Mouse (Mus musculus) midbrain, postnatal 0 days (tissue): ENCODE measurements around the gene March2. TPM values are rescaled to one million over a fixed set of nuclear protein-coding genes. Genes with fewer than 3 reads are reported as not detected.

Experiments used
- ATAC-seq: fragments of 200-750 bp; cut with Nextera tagmentation; 2 replicates; pipeline ENCODE4 v1.8.0; 2017; ENCODE audit warnings: moderate number of reproducible peaks, mild to moderate bottlenecking, moderate TSS enrichment, moderate library complexity; ENCODE audit not compliant: low FRiP score
- DNase-seq: peaks from one replicate; pipeline ENCODE4 v3.0.0-alpha.2; 2015; ENCODE audit warnings: low spot score
- H3K27ac ChIP-seq: fragments of 300-500 bp; sonication (generic); 2 replicates; pipeline ENCODE4 v1.5.1; 2014; ENCODE audit warnings: low read depth, mild to moderate bottlenecking, low read length, mixed read lengths
- H3K27me3 ChIP-seq: fragments of 300-500 bp; sonication (generic); 2 replicates; pipeline ENCODE4 v1.6.1; 2014; ENCODE audit warnings: low read length, control low read depth, mixed read lengths; ENCODE audit not compliant: insufficient read depth
- H3K36me3 ChIP-seq: fragments of 300-500 bp; sonication (generic); 2 replicates; pipeline ENCODE4 v1.6.1; 2014; ENCODE audit warnings: low read length, control low read depth, mixed read lengths; ENCODE audit not compliant: insufficient read depth
- H3K4me1 ChIP-seq: fragments of 300-500 bp; sonication (generic); 2 replicates; pipeline ENCODE4 v1.6.1; 2014; ENCODE audit warnings: mild to moderate bottlenecking, control low read depth, antibody characterized with exemption, low read length, mixed read lengths; ENCODE audit not compliant: insufficient read depth
- H3K4me2 ChIP-seq: fragments of 300-500 bp; sonication (generic); 2 replicates; pipeline ENCODE4 v1.6.1; 2014; ENCODE audit warnings: low read depth, mild to moderate bottlenecking, low read length, mixed read lengths; ENCODE audit not compliant: poor library complexity, severe bottlenecking
- H3K4me3 ChIP-seq: fragments of 300-500 bp; sonication (generic); 2 replicates; pipeline ENCODE4 v1.5.1; 2014; ENCODE audit warnings: low read depth, mild to moderate bottlenecking, low read length, moderate library complexity
- H3K9ac ChIP-seq: fragments of 300-500 bp; sonication (generic); replicated peaks from 2 replicates; pipeline ENCODE4 v1.6.1; 2014; ENCODE audit warnings: mild to moderate bottlenecking, low read length, moderate library complexity, mixed read lengths; ENCODE audit not compliant: poor library complexity, severe bottlenecking
- H3K9me3 ChIP-seq: fragments of 300-500 bp; sonication (generic); 2 replicates; pipeline ENCODE4 v1.6.1; 2016; ENCODE audit warnings: low read length, control low read depth
- CTCF ChIP-seq: IDR thresholded peaks from 2 replicates; pipeline ENCODE4 v1.5.1; 2016; ENCODE audit warnings: antibody characterized with exemption, mild to moderate bottlenecking
- WGBS: fragments of 180-500 bp; shearing (Covaris S2); extraction: QIAGEN DNeasy Blood & Tissue Kit; methylation state at CpG from one replicate; pipeline ENCODE4 v1.1.7; 2014; 5-methylcytosine and 5-hydroxymethylcytosine counted together
- polyA plus RNA-seq: library from polyadenylated mRNA; unstranded; fragments of >200 nt; fragmentation: Nextera tagmentation; extraction: Ambion mirVana; gene quantifications from 2 replicates; pipeline ENCODE4 v1.2.1, GENCODE M21; 2015
- total RNA-seq: library from RNA; depleted of rRNA; stranded (reverse); fragments of >200 nt; gene quantifications from 2 replicates; pipeline ENCODE4 v1.2.3, GENCODE M21; 2014; rRNA removed

The March2 gene
- total and polyA plus RNA-seq, 2 experiments from 2014 or later: 65.2 to 100 TPM

GRCm38 (mm10) chr17:33639743-33640142 lies 78.7 kb downstream of the March2 start:
- ATAC-seq (no peak), DNase-seq (no peak)
- Histone ChIP-seq H3K27ac (no peak overlapping the region), H3K9ac (no peak overlapping the region), H3K27me3 (no peaks in the 10 kb centered on the region), H3K4me3 (no peak overlapping the region), H3K4me2 (no peak overlapping the region), H3K4me1 (no peaks in the 10 kb centered on the region), H3K9me3 (no peaks in the 10 kb centered on the region), H3K36me3 (peaks cover 8% of the 10 kb centered on the region)
- 71% methylated on average over 6 of the region's 6 CpGs for WGBS
- TF ChIP-seq CTCF: no peak

GRCm38 (mm10) chr17:33637516-33638276 lies 80.8 kb downstream of the March2 start, which contains the start of gene Pram1:
Pram1 (plus strand) TSS chr17:33638056.
- ATAC-seq (no peak), DNase-seq (no peak)
- Histone ChIP-seq H3K27me3 (no peaks in the 10 kb centered on the region), H3K9ac (no peak within 1 kb of the TSS), H3K27ac (no peak within 1 kb of the TSS), H3K4me3 (no peak within 1 kb of the TSS), H3K4me1 (no peaks in the 10 kb centered on the region), H3K36me3 (no peaks in the 10 kb centered on the region; the same call in 1 of the 2 replicates), H3K4me2 (no peak within 1 kb of the TSS), H3K9me3 (no peaks in the 10 kb centered on the region)
- TF ChIP-seq CTCF: no peak
- 90% methylated on average over 4 of the region's 4 CpGs for WGBS

GRCm38 (mm10) chr17:33637038-33637437 lies 81.4 kb downstream of the March2 start:
- H3K4me2 ChIP-seq: no peak overlapping the region
- H3K4me3 ChIP-seq: no peak overlapping the region
- no peak overlapping the region for H3K27ac ChIP-seq
- H3K9ac ChIP-seq: no peak overlapping the region
- H3K4me1 ChIP-seq: no peaks in the 10 kb centered on the region
- no peak for TF ChIP-seq CTCF
- WGBS: 75% methylated on average over 2 of the region's 2 CpGs
- no peaks in the 10 kb centered on the region for H3K27me3 ChIP-seq
- ATAC-seq: no peak
- DNase-seq: no peak
- H3K36me3 ChIP-seq: no peaks in the 10 kb centered on the region; the same call in 1 of the 2 replicates
- H3K9me3 ChIP-seq: no peaks in the 10 kb centered on the region

Other genes starting within 250 kb of the March2 start
- 56.3 and 78.3 TPM in 2 replicates for gene Adamts10, start 194.5 kb downstream of the March2 start, total RNA-seq
- 36.9 and 39.1 TPM in 2 replicates for gene Adamts10, start 194.5 kb downstream of the March2 start, polyA plus RNA-seq
- gene Myo1f, start 163.0 kb downstream of the March2 start, total RNA-seq: 1.3 TPM in 2 replicates
- gene Myo1f, start 163.0 kb downstream of the March2 start, polyA plus RNA-seq: 1.2 TPM in 2 replicates
- 43.8 and 58.8 TPM in 2 replicates for gene Zfp414, start 89.6 kb downstream of the March2 start, total RNA-seq
- gene Zfp414, start 89.6 kb downstream of the March2 start, polyA plus RNA-seq: 89.1 and 96.0 TPM in 2 replicates
- not detected in 2 replicates for gene Pram1, start 80.6 kb downstream of the March2 start, total RNA-seq
- 0.41 TPM in 1 of 2 replicates, not detected in the other for gene Pram1, start 80.6 kb downstream of the March2 start, polyA plus RNA-seq
- gene Hnrnpm, start 31.8 kb downstream of the March2 start, total RNA-seq: 48.7 and 58.1 TPM in 2 replicates
- gene Hnrnpm, start 31.8 kb downstream of the March2 start, polyA plus RNA-seq: 113 and 124 TPM in 2 replicates
- 120 and 158 TPM in 2 replicates for gene Rab11b, start 41.9 kb upstream of the March2 start, total RNA-seq
- 607 and 619 TPM in 2 replicates for gene Rab11b, start 41.9 kb upstream of the March2 start, polyA plus RNA-seq
- gene Angptl4, start 63.2 kb upstream of the March2 start, total RNA-seq: 21.4 and 22.5 TPM in 2 replicates
- gene Angptl4, start 63.2 kb upstream of the March2 start, polyA plus RNA-seq: 27.5 and 33.5 TPM in 2 replicates
- gene Kank3, start 91.8 kb upstream of the March2 start, total RNA-seq: 19.8 and 38.4 TPM in 2 replicates
- 46.2 and 50.0 TPM in 2 replicates for gene Kank3, start 91.8 kb upstream of the March2 start, polyA plus RNA-seq
- gene Rps28, start 105.9 kb upstream of the March2 start, total RNA-seq: 348 and 379 TPM in 2 replicates
- 513 and 564 TPM in 2 replicates for gene Rps28, start 105.9 kb upstream of the March2 start, polyA plus RNA-seq
- gene Ndufa7, start 105.9 kb upstream of the March2 start, total RNA-seq: 211 and 345 TPM in 2 replicates
- gene Ndufa7, start 105.9 kb upstream of the March2 start, polyA plus RNA-seq: 501 and 560 TPM in 2 replicates
- gene Cd320, start 124.4 kb upstream of the March2 start, total RNA-seq: 24.4 and 26.7 TPM in 2 replicates
- 46.8 and 50.0 TPM in 2 replicates for gene Cd320, start 124.4 kb upstream of the March2 start, polyA plus RNA-seq
- gene Gm7029, start 155.2 kb upstream of the March2 start, total RNA-seq: not detected in 2 replicates
- gene Gm7029, start 155.2 kb upstream of the March2 start, polyA plus RNA-seq: not detected in 2 replicates
- gene Kifc1, start 172.0 kb upstream of the March2 start, total RNA-seq: 4.3 and 5.0 TPM in 2 replicates
- gene Kifc1, start 172.0 kb upstream of the March2 start, polyA plus RNA-seq: 1.4 and 2.2 TPM in 2 replicates
- 0.22 and 0.33 TPM in 2 replicates for gene Platr17, start 186.5 kb upstream of the March2 start, total RNA-seq
- 1.4 and 1.5 TPM in 2 replicates for gene Platr17, start 186.5 kb upstream of the March2 start, polyA plus RNA-seq
- 52.3 and 55.7 TPM in 2 replicates for gene Daxx, start 190.7 kb upstream of the March2 start, total RNA-seq
- gene Daxx, start 190.7 kb upstream of the March2 start, polyA plus RNA-seq: 42.9 and 44.3 TPM in 2 replicates
- gene Tapbp, start 197.2 kb upstream of the March2 start, total RNA-seq: 41.4 and 44.4 TPM in 2 replicates
- 29.0 and 29.1 TPM in 2 replicates for gene Tapbp, start 197.2 kb upstream of the March2 start, polyA plus RNA-seq
- 44.3 and 50.9 TPM in 2 replicates for gene Zbtb22, start 197.2 kb upstream of the March2 start, total RNA-seq
- gene Zbtb22, start 197.2 kb upstream of the March2 start, polyA plus RNA-seq: 18.5 and 18.6 TPM in 2 replicates
- 81.8 and 83.0 TPM in 2 replicates for gene Rgl2, start 210.9 kb upstream of the March2 start, total RNA-seq
- 33.1 and 38.2 TPM in 2 replicates for gene Rgl2, start 210.9 kb upstream of the March2 start, polyA plus RNA-seq
- gene Pfdn6, start 221.7 kb upstream of the March2 start, total RNA-seq: 47.9 and 60.9 TPM in 2 replicates
- 170 and 185 TPM in 2 replicates for gene Pfdn6, start 221.7 kb upstream of the March2 start, polyA plus RNA-seq
- 14.3 and 15.7 TPM in 2 replicates for gene Wdr46, start 222.0 kb upstream of the March2 start, total RNA-seq
- 14.6 and 17.3 TPM in 2 replicates for gene Wdr46, start 222.0 kb upstream of the March2 start, polyA plus RNA-seq
- gene B3galt4, start 232.8 kb upstream of the March2 start, total RNA-seq: 8.6 and 14.1 TPM in 2 replicates
- 11.1 and 14.0 TPM in 2 replicates for gene B3galt4, start 232.8 kb upstream of the March2 start, polyA plus RNA-seq
- gene Vps52, start 237.1 kb upstream of the March2 start, total RNA-seq: 39.5 and 46.1 TPM in 2 replicates
- gene Vps52, start 237.1 kb upstream of the March2 start, polyA plus RNA-seq: 65.8 and 68.6 TPM in 2 replicates
- gene Rps18, start 237.3 kb upstream of the March2 start, total RNA-seq: 742 and 975 TPM in 2 replicates
- gene Rps18, start 237.3 kb upstream of the March2 start, polyA plus RNA-seq: 751 and 769 TPM in 2 replicates